Mouse (Mus musculus): ENCODE measurements around the gene Iqcj. TPM values are rescaled to one million over a fixed set of nuclear protein-coding genes. Genes with fewer than 3 reads are reported as not detected.

Iqcj gene
- 0.23 TPM in 1 of 2 replicates, not detected in the other for polyA plus RNA-seq (2012; rRNA removed)

GRCm38 (mm10) chr3:67892026-67892705 lies at the start of gene Iqcj, which contains the start of gene Iqschfp:
Gene Iqcj (plus strand): TSS chr3:67892220.
Gene Iqschfp (plus strand): TSS chr3:67892232.
- DNase-seq = peak; percentile 3 to 12
- TF ChIP-seq CTCF (IDR thresholded peaks at IDR 0.05; ENCODE audit: borderline replicate concordance, insufficient read depth, low read depth, low read length) = no peak
- no peak for TF ChIP-seq POLR2A (IDR thresholded peaks at IDR 0.05; ENCODE audit: borderline replicate concordance, insufficient read depth, low read length)
- Histone ChIP-seq H3K4me1 (ENCODE audit: control insufficient read depth, insufficient read depth, low read length) (no peaks in the 10 kb centered on the region), H3K27me3 (ENCODE audit: control insufficient read depth, insufficient read depth, low read length) (no peaks in the 10 kb centered on the region), H3K27ac (ENCODE audit: insufficient read depth, low read length) (no peak within 1 kb of the TSS), H3K4me3 (replicated peaks; ENCODE audit: insufficient read depth, low read depth, low read length) (no peak within 1 kb of the TSS)
- WGBS = 43% methylated on average over 15 of the region's 15 CpGs

GRCm38 (mm10) chr3:67852397-67852796 lies 39.6 kb upstream of the Iqcj start:
- Histone ChIP-seq H3K27me3 (ENCODE audit: control insufficient read depth, insufficient read depth, low read length) (no peaks in the 10 kb centered on the region), H3K4me1 (ENCODE audit: control insufficient read depth, insufficient read depth, low read length) (no peaks in the 10 kb centered on the region), H3K27ac (ENCODE audit: insufficient read depth, low read length) (no peak overlapping the region), H3K4me3 (replicated peaks; ENCODE audit: insufficient read depth, low read depth, low read length) (no peak overlapping the region)
- no peak for DNase-seq
- WGBS = 92% methylated on average over 5 of the region's 5 CpGs
- no peak for TF ChIP-seq CTCF (IDR thresholded peaks at IDR 0.05; ENCODE audit: borderline replicate concordance, insufficient read depth, low read depth, low read length)
- no peak for TF ChIP-seq POLR2A (IDR thresholded peaks at IDR 0.05; ENCODE audit: borderline replicate concordance, insufficient read depth, low read length)

- WGBS = 86% methylated on average over 3 of the region's 3 CpGs
- H3K4me3 ChIP-seq (replicated peaks; ENCODE audit: insufficient read depth, low read depth, low read length) = no peak overlapping the region
- H3K4me1 ChIP-seq (ENCODE audit: control insufficient read depth, insufficient read depth, low read length) = no peaks in the 10 kb centered on the region
- no peak for DNase-seq
- H3K27me3 ChIP-seq (ENCODE audit: control insufficient read depth, insufficient read depth, low read length) = no peaks in the 10 kb centered on the region
- no peak overlapping the region for H3K27ac ChIP-seq (ENCODE audit: insufficient read depth, low read length)
- TF ChIP-seq POLR2A (IDR thresholded peaks at IDR 0.05; ENCODE audit: borderline replicate concordance, insufficient read depth, low read length) (no peak), CTCF (IDR thresholded peaks at IDR 0.05; ENCODE audit: borderline replicate concordance, insufficient read depth, low read depth, low read length) (no peak)
These were observed 30.5 kb upstream of the Iqcj start for GRCm38 (mm10) chr3:67861524-67861923.

DNA sequence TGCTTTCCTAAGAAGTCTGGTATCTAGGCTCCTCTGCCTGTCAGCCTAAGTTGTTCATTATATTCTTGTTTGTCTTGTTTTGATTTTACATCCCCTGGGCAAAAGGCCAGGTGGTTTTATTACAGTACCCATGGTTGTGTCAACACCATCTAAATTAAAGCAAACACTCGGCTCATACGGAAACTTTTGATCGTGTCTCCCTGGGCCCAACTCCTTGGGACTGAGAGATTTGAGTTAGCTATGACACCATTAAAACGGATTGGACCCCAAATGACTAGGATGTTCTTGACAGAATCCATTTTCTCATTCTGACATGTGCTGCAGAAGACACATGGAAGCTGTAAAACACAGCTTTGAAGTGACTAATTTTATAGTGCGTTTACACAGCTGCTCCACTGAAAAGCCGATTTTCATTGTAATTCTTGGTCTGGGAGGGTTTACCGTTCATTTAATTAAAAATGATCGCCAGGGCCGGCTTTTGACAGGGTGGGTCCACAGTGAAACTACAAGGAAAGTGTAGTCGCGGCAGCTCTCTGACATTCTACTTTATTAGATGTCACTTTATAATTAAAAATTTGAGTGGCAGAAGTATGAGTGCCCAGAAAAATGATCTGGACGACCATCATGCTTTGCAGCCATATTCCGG lies 24.5 kb upstream of the Iqcj start:
- no peaks in the 10 kb centered on the region for H3K27me3 ChIP-seq (ENCODE audit: control insufficient read depth, insufficient read depth, low read length)
- no peaks in the 10 kb centered on the region for H3K4me1 ChIP-seq (ENCODE audit: control insufficient read depth, insufficient read depth, low read length)
- WGBS = 72% methylated on average over 13 of the region's 13 CpGs
- no peak for DNase-seq
- no peak overlapping the region for H3K4me3 ChIP-seq (replicated peaks; ENCODE audit: insufficient read depth, low read depth, low read length)
- TF ChIP-seq POLR2A (IDR thresholded peaks at IDR 0.05; ENCODE audit: borderline replicate concordance, insufficient read depth, low read length) = no peak
- no peak for TF ChIP-seq CTCF (IDR thresholded peaks at IDR 0.05; ENCODE audit: borderline replicate concordance, insufficient read depth, low read depth, low read length)
- H3K27ac ChIP-seq (ENCODE audit: insufficient read depth, low read length) = no peak overlapping the region

- WGBS = 21% methylated on average over 1 of the region's 1 CpGs
- TF ChIP-seq CTCF (IDR thresholded peaks at IDR 0.05; ENCODE audit: borderline replicate concordance, insufficient read depth, low read depth, low read length) (no peak), POLR2A (IDR thresholded peaks at IDR 0.05; ENCODE audit: borderline replicate concordance, insufficient read depth, low read length) (no peak)
These were observed 22.6 kb upstream of the Iqcj start for GRCm38 (mm10) chr3:67869424-67869823.

DNA sequence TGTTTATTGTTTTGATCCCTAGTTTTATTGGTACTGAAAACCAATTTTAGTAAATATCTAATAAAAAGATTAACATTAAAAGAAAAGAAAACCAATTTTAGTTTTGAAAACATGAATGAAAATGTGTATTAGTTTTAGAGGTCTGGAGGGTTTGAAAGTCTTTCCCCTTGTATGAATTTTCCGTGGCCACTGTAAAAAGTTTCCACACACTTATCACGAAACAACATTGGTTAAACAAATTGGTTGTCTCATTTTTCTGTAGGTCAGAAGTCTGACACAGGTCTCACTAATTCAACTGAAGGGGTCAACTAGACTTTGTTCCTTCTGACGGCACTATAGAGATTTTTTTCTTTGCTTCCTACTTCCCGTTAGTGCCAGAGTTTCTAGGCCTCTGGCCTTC lies 14.8 kb upstream of the Iqcj start:
- Histone ChIP-seq H3K27ac (ENCODE audit: insufficient read depth, low read length) (no peak overlapping the region), H3K27me3 (ENCODE audit: control insufficient read depth, insufficient read depth, low read length) (no peaks in the 10 kb centered on the region), H3K4me1 (ENCODE audit: control insufficient read depth, insufficient read depth, low read length) (no peaks in the 10 kb centered on the region), H3K4me3 (replicated peaks; ENCODE audit: insufficient read depth, low read depth, low read length) (no peak overlapping the region)
- TF ChIP-seq POLR2A (IDR thresholded peaks at IDR 0.05; ENCODE audit: borderline replicate concordance, insufficient read depth, low read length) = no peak
- no peak for TF ChIP-seq CTCF (IDR thresholded peaks at IDR 0.05; ENCODE audit: borderline replicate concordance, insufficient read depth, low read depth, low read length)
- 87% methylated on average over 4 of the region's 4 CpGs for WGBS
- DNase-seq = no peak

More at GRCm38 (mm10) chr3:67869424-67869823, 22.6 kb upstream of the Iqcj start:
- Histone ChIP-seq H3K4me1 (ENCODE audit: control insufficient read depth, insufficient read depth, low read length) (no peaks in the 10 kb centered on the region), H3K27ac (ENCODE audit: insufficient read depth, low read length) (no peak overlapping the region), H3K4me3 (replicated peaks; ENCODE audit: insufficient read depth, low read depth, low read length) (no peak overlapping the region), H3K27me3 (ENCODE audit: control insufficient read depth, insufficient read depth, low read length) (no peaks in the 10 kb centered on the region)
- DNase-seq = no peak

DNA sequence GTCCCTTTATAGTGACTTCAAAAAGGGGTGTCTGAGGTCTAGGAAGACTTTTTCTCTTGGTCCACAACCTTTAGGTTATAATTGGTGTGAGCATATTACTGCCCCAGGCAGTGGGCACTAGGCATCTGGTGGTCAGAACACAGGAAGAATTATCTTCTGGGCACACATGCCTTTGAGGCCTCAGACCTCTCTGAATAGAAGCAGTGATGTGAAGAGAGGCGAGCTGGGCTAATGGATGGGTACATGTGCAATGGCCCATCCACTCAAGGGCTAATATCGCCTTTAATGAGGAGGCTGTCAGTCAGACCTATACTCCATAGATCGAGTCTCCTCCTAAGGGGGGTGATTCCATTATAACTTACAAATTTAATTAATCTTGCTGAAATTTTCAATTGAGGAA lies 7.7 kb upstream of the Iqcj start:
- H3K4me1 ChIP-seq (ENCODE audit: control insufficient read depth, insufficient read depth, low read length) = no peaks in the 10 kb centered on the region
- H3K4me3 ChIP-seq (replicated peaks; ENCODE audit: insufficient read depth, low read depth, low read length) = no peak overlapping the region
- TF ChIP-seq POLR2A (IDR thresholded peaks at IDR 0.05; ENCODE audit: borderline replicate concordance, insufficient read depth, low read length) = no peak
- TF ChIP-seq CTCF (IDR thresholded peaks at IDR 0.05; ENCODE audit: borderline replicate concordance, insufficient read depth, low read depth, low read length) = no peak
- H3K27ac ChIP-seq (ENCODE audit: insufficient read depth, low read length) = no peak overlapping the region
- H3K27me3 ChIP-seq (ENCODE audit: control insufficient read depth, insufficient read depth, low read length) = no peaks in the 10 kb centered on the region
- 80% methylated on average over 3 of the region's 3 CpGs for WGBS
- DNase-seq = no peak

- no peaks in the 10 kb centered on the region for H3K27me3 ChIP-seq (ENCODE audit: control insufficient read depth, insufficient read depth, low read length)
- no peak for TF ChIP-seq POLR2A (IDR thresholded peaks at IDR 0.05; ENCODE audit: borderline replicate concordance, insufficient read depth, low read length)
- no peak for DNase-seq
- no peak overlapping the region for H3K27ac ChIP-seq (ENCODE audit: insufficient read depth, low read length)
- H3K4me1 ChIP-seq (ENCODE audit: control insufficient read depth, insufficient read depth, low read length) = no peaks in the 10 kb centered on the region
- no peak overlapping the region for H3K4me3 ChIP-seq (replicated peaks; ENCODE audit: insufficient read depth, low read depth, low read length)
- WGBS = 10% methylated on average over 1 of the region's 1 CpGs
These were observed 5.8 kb upstream of the Iqcj start for GRCm38 (mm10) chr3:67886176-67886575.

Data from cerebellum, adult 2 months (tissue).